Mouse (Mus musculus): ENCODE measurements around the gene Cryba4.

The Cryba4 gene

GRCm38 (mm10) chr5:112206543-112207255 is 45.6 kb downstream of the Cryba4 start:
- no peak for DNase-seq (ENCODE audit: low spot score in 2 of 2)

GRCm38 (mm10) chr5:112199656-112200055 is 52.7 kb downstream of the Cryba4 start:
- DNase-seq (ENCODE audit: low spot score in 2 of 2): no peak
